Mouse (Mus musculus) skeletal muscle tissue, postnatal 0 days (tissue): ENCODE measurements around the gene Psap. TPM values are rescaled to one million over a fixed set of nuclear protein-coding genes. Genes with fewer than 3 reads are reported as not detected.

Source experiments
- polyA plus RNA-seq: library from polyadenylated mRNA; unstranded; fragments of >200 nt; fragmentation: Nextera tagmentation; extraction: Ambion mirVana; gene quantifications from 2 replicates; pipeline ENCODE4 v1.2.1, GENCODE M21; 2015

Psap gene
- polyA plus RNA-seq, result 105 and 119 TPM in 2 replicates

DNA sequence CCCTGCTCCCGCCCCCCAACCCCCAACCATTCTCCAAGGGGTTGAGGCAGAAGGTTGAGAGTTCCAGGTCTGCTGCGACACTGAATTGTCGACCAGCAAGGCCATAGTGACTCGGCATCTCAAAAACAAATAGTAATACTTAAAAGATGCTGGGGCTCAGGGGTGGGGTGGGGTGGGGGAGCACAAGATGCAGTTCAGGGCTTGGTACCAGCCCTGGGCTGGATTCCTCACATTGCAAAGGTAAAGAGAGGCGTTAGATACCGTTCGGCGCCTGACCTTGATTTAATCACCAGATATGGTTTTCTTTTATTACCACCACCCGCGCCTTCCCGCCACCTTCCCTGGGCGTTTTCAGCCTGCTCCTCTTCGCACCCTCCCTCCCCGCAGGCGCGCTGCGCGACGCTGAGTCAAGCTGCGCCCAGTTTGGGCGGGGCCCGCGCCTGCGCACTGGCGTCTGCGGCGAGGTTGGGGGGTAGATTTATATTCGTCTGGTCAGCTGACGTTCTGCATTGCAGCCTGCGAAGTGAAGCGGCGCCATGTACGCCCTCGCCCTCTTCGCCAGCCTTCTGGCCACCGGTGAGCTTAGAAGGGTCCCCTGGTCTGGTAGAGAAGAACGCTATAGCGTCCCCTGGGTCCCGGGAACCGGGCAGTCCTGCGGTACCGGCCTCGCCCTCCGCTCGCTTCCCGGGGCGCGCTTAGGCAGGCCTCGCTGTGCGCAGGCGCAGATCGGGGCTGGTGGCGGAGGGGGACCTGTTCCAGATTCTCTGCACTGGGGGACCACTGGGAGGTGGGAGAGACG lies at the start of gene Psap:
Gene Psap (plus strand): TSS at position 421 of the 799 bp plus-strand sequence.

GRCm38 (mm10) chr10:60346701-60347405 lies 69.4 kb downstream of the Psap start, which contains the start of gene Vsir:
Gene Vsir (plus strand): TSS chr10:60346851.

Other genes with a start within 250 kb of the Psap start
- gene Spock2, start 171.4 kb upstream of the Psap start, polyA plus RNA-seq, result 2.8 and 3.5 TPM in 2 replicates
- 0.68 and 0.82 TPM in 2 replicates for gene Chst3, start 58.4 kb upstream of the Psap start, polyA plus RNA-seq
- gene Vsir, start 69.2 kb downstream of the Psap start, polyA plus RNA-seq, result 6.5 and 7.9 TPM in 2 replicates
- 2.2 and 2.4 TPM in 2 replicates for gene Gm17455, start 122.1 kb downstream of the Psap start, polyA plus RNA-seq